Mouse (Mus musculus) olfactory bulb, adult 2 months (tissue): ENCODE data around the gene Kcne1l. TPM values are rescaled to one million over a fixed set of nuclear protein-coding genes. Genes with fewer than 3 reads are reported as not detected.
A peak's percentile ranks its signal among the peaks of the same experiment; 100 is the strongest.

Experiments
- H3K27ac ChIP-seq: fragments of 200-500 bp; 2 replicates; pipeline ENCODE4 v1.5.1; 2012; ENCODE audit warnings: low read depth, low read length; ENCODE audit not compliant: insufficient read depth
- H3K4me1 ChIP-seq: fragments of 200-500 bp; 2 replicates; pipeline ENCODE4 v1.6.1; 2012; ENCODE audit warnings: low read length; ENCODE audit not compliant: control insufficient read depth, insufficient read depth
- H3K4me3 ChIP-seq: fragments of 200-500 bp; 2 replicates; pipeline ENCODE4 v1.5.1; 2012; ENCODE audit warnings: mild to moderate bottlenecking, low read depth, low read length, moderate library complexity; ENCODE audit not compliant: insufficient read depth
- CTCF ChIP-seq: fragments of 200-500 bp; IDR thresholded peaks from 2 replicates; pipeline ENCODE4 v1.5.1; 2012; ENCODE audit warnings: low read depth, mild to moderate bottlenecking, low read length, moderate library complexity; ENCODE audit not compliant: insufficient read depth
- POLR2A ChIP-seq: fragments of 200-500 bp; IDR thresholded peaks from 2 replicates; pipeline ENCODE4 v1.6.1; 2012; ENCODE audit warnings: mild to moderate bottlenecking, low read depth, low read length, moderate library complexity; ENCODE audit not compliant: insufficient read depth
- WGBS: fragments of 180-500 bp; shearing (Covaris S2); methylation state at CpG from one replicate; pipeline ENCODE4 v1.1.7; 2018; 5-methylcytosine and 5-hydroxymethylcytosine counted together
- polyA plus RNA-seq: library from polyadenylated mRNA; stranded (reverse); fragments of >200 nt; gene quantifications from 2 replicates; pipeline ENCODE4 v1.2.4, GENCODE M21; 2012; ENCODE audit warnings: low replicate concordance; ENCODE audit not compliant: missing spikeins, insufficient read depth, insufficient read length

Gene Kcne1l
- polyA plus RNA-seq = not detected in 2 replicates

- peaks cover 2% of the 10 kb centered on the region; the same call in 1 of the 2 replicates for H3K4me1 ChIP-seq
- H3K4me3 ChIP-seq = no peak within 1 kb of the TSS
- WGBS = 28% methylated on average over 31 of the region's 33 CpGs
- H3K27ac ChIP-seq = no peak within 1 kb of the TSS
- TF ChIP-seq CTCF (no peak), POLR2A (no peak)
Observed at GRCm38 (mm10) chrX:142305869-142306581, at the start of gene Kcne1l. TSS of gene Kcne1l (minus strand) at chrX:142306294.

- Histone ChIP-seq H3K4me1 (no peaks in the 10 kb centered on the region), H3K27ac (no peak overlapping the region), H3K4me3 (no peak overlapping the region)
- TF ChIP-seq CTCF (no peak), POLR2A (no peak)
- 92% methylated on average over 6 of the region's 6 CpGs for whole genome bisulfite sequencing
Observed at GRCm38 (mm10) chrX:142336207-142336606, 30.1 kb upstream of the Kcne1l start.

GRCm38 (mm10) chrX:142335502-142335901, 29.4 kb upstream of the Kcne1l start:
- 93% methylated on average over 5 of the region's 5 CpGs for WGBS
- Histone ChIP-seq H3K4me3 (no peak overlapping the region), H3K4me1 (no peaks in the 10 kb centered on the region)

GRCm38 (mm10) chrX:142325760-142326159, 19.7 kb upstream of the Kcne1l start:
- WGBS = 42% methylated on average over 2 of the region's 2 CpGs
- TF ChIP-seq POLR2A (no peak), CTCF (no peak)
- Histone ChIP-seq H3K4me3 (no peak overlapping the region), H3K4me1 (no peaks in the 10 kb centered on the region), H3K27ac (no peak overlapping the region)

More at GRCm38 (mm10) chrX:142335502-142335901, 29.4 kb upstream of the Kcne1l start:
- TF ChIP-seq POLR2A (no peak), CTCF (no peak)
- H3K27ac ChIP-seq = no peak overlapping the region

- H3K4me3 ChIP-seq = no peak overlapping the region
- no peaks in the 10 kb centered on the region for H3K4me1 ChIP-seq
- no peak for TF ChIP-seq POLR2A
- TF ChIP-seq CTCF = no peak
- 69% methylated on average over 9 of the region's 9 CpGs for WGBS
- no peak overlapping the region for H3K27ac ChIP-seq
Observed at GRCm38 (mm10) chrX:142316106-142316505, 10.0 kb upstream of the Kcne1l start.

GRCm38 (mm10) chrX:142315270-142315669, 9.2 kb upstream of the Kcne1l start:
- 81% methylated on average over 8 of the region's 8 CpGs for WGBS
- TF ChIP-seq POLR2A (no peak), CTCF (no peak)
- H3K27ac ChIP-seq = no peak overlapping the region
- H3K4me3 ChIP-seq = no peak overlapping the region
- H3K4me1 ChIP-seq = no peaks in the 10 kb centered on the region

- 54% methylated on average over 11 of the region's 11 CpGs for WGBS
- TF ChIP-seq POLR2A (no peak), CTCF (no peak)
Observed at GRCm38 (mm10) chrX:142314307-142315024, 8.4 kb upstream of the Kcne1l start.

GRCm38 (mm10) chrX:142310431-142310830, 4.3 kb upstream of the Kcne1l start:
- 52% methylated on average over 5 of the region's 5 CpGs for WGBS
- H3K4me1 ChIP-seq = peaks cover 2% of the 10 kb centered on the region; the same call in 1 of the 2 replicates
- TF ChIP-seq CTCF (no peak), POLR2A (no peak)
- no peak overlapping the region for H3K4me3 ChIP-seq
- no peak overlapping the region for H3K27ac ChIP-seq

More at GRCm38 (mm10) chrX:142314307-142315024, 8.4 kb upstream of the Kcne1l start:
- 0 out of 2 replicates have a peak overlapping the region, but pooled peaks have one; percentile 3 for H3K4me3 ChIP-seq
- H3K27ac ChIP-seq = no peak overlapping the region
- no peaks in the 10 kb centered on the region for H3K4me1 ChIP-seq
